In genomic region chr7:81651284-81651683, GRCm38 (mm10) we compare ENCODE assay signal across 11 mouse cellular contexts. TPM values are rescaled to one million over a fixed set of nuclear protein-coding genes. Genes with fewer than 3 reads are reported as not detected.
DNase-seq lines count a peak whose midpoint lies in the region; ATAC-seq lines count a peak whose summit lies in the region.
"Had no signal": no experiment of that assay in that cellular context is flagged by ENCODE, and none has a peak within 500 bp of the region (broad histone marks: within the 10 kb centered on the region; RNA-seq: fewer than 3 reads in every experiment).

No protein-coding gene starts in this region.

- ATAC-seq in kidney, embryonic 16.5 days (ENCODE audit: low FRiP score, low TSS enrichment): 0 out of 2 replicates have a peak, but pooled peaks have one; percentile 12
- ATAC-seq in embryonic facial prominence, embryonic 15.5 days (ENCODE audit: insufficient number of reproducible peaks, low FRiP score, low TSS enrichment, low read depth): peak; percentile 74; the same call in 1 of the 2 replicates
- ATAC-seq in hindbrain, embryonic 11.5 days (ENCODE audit: low FRiP score): peak; percentile 39; the same call in 1 of the 2 replicates
- no peak for ATAC-seq in midbrain, embryonic 14.5 days (ENCODE audit: low FRiP score, low TSS enrichment)

- 0 out of 2 replicates have a peak, but pooled peaks cover 4% of the 10 kb centered on the region for H3K4me1 ChIP-seq in kidney, embryonic 16.5 days (ENCODE audit: insufficient read depth, low read length)
- H3K4me1 ChIP-seq in embryonic facial prominence, embryonic 15.5 days: peaks cover 34% of the 10 kb centered on the region
- H3K4me1 ChIP-seq in hindbrain, embryonic 11.5 days (replicated peaks; ENCODE audit: control insufficient read depth, insufficient read depth, low read length): 0 out of 2 replicates have a peak, but pooled peaks cover 3% of the 10 kb centered on the region
- H3K4me1 ChIP-seq in midbrain, embryonic 14.5 days (ENCODE audit: control insufficient read depth, insufficient read depth, low read length): peaks cover 58% of the 10 kb centered on the region
- H3K4me1 ChIP-seq: liver, embryonic 13.5 days had no signal

- no peak for DNase-seq in kidney, adult 18-20 months
- DNase-seq in hindbrain, embryonic 11.5 days (ENCODE audit: low spot score): peak; percentile 17
- DNase-seq in midbrain, embryonic 14.5 days: peak; percentile 26
- DNase-seq in cerebellum, postnatal 36 days: no peak
- no peak for DNase-seq in layer of hippocampus, adult 9-11 months
- DNase-seq in gastrocnemius, postnatal 4 days (ENCODE audit: low spot score in 2 of 2): no peak
- DNase-seq: adrenal gland, postnatal 36 days; cerebellum, adult 18-20 months; liver, embryonic 13.5 days had no signal

- no peak overlapping the region for H3K4me3 ChIP-seq in kidney, embryonic 16.5 days (ENCODE audit: low read length)
- no peak overlapping the region for H3K4me3 ChIP-seq in embryonic facial prominence, embryonic 15.5 days (replicated peaks)
- H3K4me3 ChIP-seq in hindbrain, embryonic 11.5 days (ENCODE audit: low read depth, low read length): no peak overlapping the region
- H3K4me3 ChIP-seq in midbrain, embryonic 14.5 days (replicated peaks; ENCODE audit: low read depth, low read length): no peak overlapping the region
- H3K4me3 ChIP-seq: liver, embryonic 13.5 days had no signal

- H3K36me3 ChIP-seq in kidney, embryonic 16.5 days (ENCODE audit: insufficient read depth, low read length): no peaks in the 10 kb centered on the region
- H3K36me3 ChIP-seq in embryonic facial prominence, embryonic 15.5 days: no peaks in the 10 kb centered on the region
- no peaks in the 10 kb centered on the region for H3K36me3 ChIP-seq in hindbrain, embryonic 11.5 days (ENCODE audit: control insufficient read depth, insufficient read depth, low read length)
- H3K36me3 ChIP-seq in midbrain, embryonic 14.5 days (ENCODE audit: control insufficient read depth, insufficient read depth, low read length): no peaks in the 10 kb centered on the region
- H3K36me3 ChIP-seq: liver, embryonic 13.5 days had no signal

- H3K9ac ChIP-seq in kidney, embryonic 16.5 days (replicated peaks; ENCODE audit: low read length): no peak overlapping the region
- no peak overlapping the region for H3K9ac ChIP-seq in embryonic facial prominence, embryonic 15.5 days
- no peak overlapping the region for H3K9ac ChIP-seq in hindbrain, embryonic 11.5 days (ENCODE audit: low read depth, low read length)
- no peak overlapping the region for H3K9ac ChIP-seq in midbrain, embryonic 14.5 days (replicated peaks; ENCODE audit: low read length)
- H3K9ac ChIP-seq: liver, embryonic 13.5 days had no signal

- no peak overlapping the region for H3K4me2 ChIP-seq in kidney, embryonic 16.5 days (replicated peaks; ENCODE audit: low read depth, low read length)
- H3K4me2 ChIP-seq in embryonic facial prominence, embryonic 15.5 days (replicated peaks): no peak overlapping the region
- no peak overlapping the region for H3K4me2 ChIP-seq in hindbrain, embryonic 11.5 days (replicated peaks; ENCODE audit: low read depth, low read length)
- no peak overlapping the region for H3K4me2 ChIP-seq in midbrain, embryonic 14.5 days (ENCODE audit: low read length)
- H3K4me2 ChIP-seq: liver, embryonic 13.5 days had no signal

- 58% methylated on average over 5 of the region's 5 CpGs for WGBS in kidney, embryonic 16.5 days
- 36% methylated on average over 5 of the region's 5 CpGs for whole genome bisulfite sequencing in embryonic facial prominence, embryonic 15.5 days
- WGBS in hindbrain, embryonic 11.5 days: 51% methylated on average over 5 of the region's 5 CpGs
- WGBS in midbrain, embryonic 14.5 days: 47% methylated on average over 5 of the region's 5 CpGs

- H3K9me3 ChIP-seq in kidney, embryonic 16.5 days (ENCODE audit: low read length): no peaks in the 10 kb centered on the region
- H3K9me3 ChIP-seq in embryonic facial prominence, embryonic 15.5 days (replicated peaks): no peaks in the 10 kb centered on the region
- H3K9me3 ChIP-seq in hindbrain, embryonic 11.5 days (ENCODE audit: control insufficient read depth, low read length): no peaks in the 10 kb centered on the region
- H3K9me3 ChIP-seq in midbrain, embryonic 14.5 days (ENCODE audit: control insufficient read depth, low read length): no peaks in the 10 kb centered on the region
- H3K9me3 ChIP-seq: liver, embryonic 13.5 days had no signal

- H3K27me3 ChIP-seq in kidney, embryonic 16.5 days (ENCODE audit: insufficient read depth, low read length): no peaks in the 10 kb centered on the region
- H3K27me3 ChIP-seq in embryonic facial prominence, embryonic 15.5 days: no peaks in the 10 kb centered on the region
- H3K27me3 ChIP-seq in hindbrain, embryonic 11.5 days (ENCODE audit: control insufficient read depth, insufficient read depth, low read length): no peaks in the 10 kb centered on the region
- no peaks in the 10 kb centered on the region for H3K27me3 ChIP-seq in midbrain, embryonic 14.5 days (ENCODE audit: control insufficient read depth, insufficient read depth, low read length)
- H3K27me3 ChIP-seq: liver, embryonic 13.5 days had no signal

- H3K27ac ChIP-seq in kidney, embryonic 16.5 days (ENCODE audit: low read length): no peak overlapping the region
- no peak overlapping the region for H3K27ac ChIP-seq in embryonic facial prominence, embryonic 15.5 days (replicated peaks)
- H3K27ac ChIP-seq in hindbrain, embryonic 11.5 days (ENCODE audit: low read depth, low read length): peak overlapping the region; percentile 1; the same call in 1 of the 2 replicates
- H3K27ac ChIP-seq in midbrain, embryonic 14.5 days (replicated peaks; ENCODE audit: low read depth, low read length): peak overlapping the region; percentile 46
- H3K27ac ChIP-seq: liver, embryonic 13.5 days had no signal

RNA-seq across cellular contexts. Expression of gene Homer2, which starts 56.0 kb away (rescaled TPM):
- 10.3 and 11.7 TPM in 2 replicates for polyA plus RNA-seq in kidney, embryonic 16.5 days (2015; fragmentation: Nextera tagmentation; extraction: Ambion mirVana)
- polyA plus RNA-seq in embryonic facial prominence, embryonic 15.5 days (2015; fragmentation: Nextera tagmentation; extraction: Ambion mirVana): 29.7 and 30.8 TPM in 2 replicates
- 22.2 and 24.4 TPM in 2 replicates for polyA plus RNA-seq in hindbrain, embryonic 11.5 days (2014; fragmentation: Nextera tagmentation; extraction: Ambion mirVana)
- 19.1 and 21.7 TPM in 2 replicates for polyA plus RNA-seq in midbrain, embryonic 14.5 days (2014; fragmentation: Nextera tagmentation; extraction: Ambion mirVana)
- total RNA-seq in gastrocnemius, postnatal 4 days (2021): 10 to 100 TPM; 22.3 to 23.3 TPM

Comparison
In these comparisons a context has a peak if more than half of its experiments do, and no peak if none do; other contexts are left out.
1. H3K27ac ChIP-seq: peak in hindbrain, embryonic 11.5 days (single experiment) and midbrain, embryonic 14.5 days (single experiment); none in kidney, embryonic 16.5 days (single experiment) and embryonic facial prominence, embryonic 15.5 days (single experiment).
2. DNase-seq: peak in hindbrain, embryonic 11.5 days (single experiment) and midbrain, embryonic 14.5 days (single experiment); none in kidney, adult 18-20 months (single experiment), cerebellum, postnatal 36 days (0 of 2), layer of hippocampus, adult 9-11 months (single experiment) and gastrocnemius, postnatal 4 days (0 of 2).